Mouse (Mus musculus) CH12.LX (cell line): ENCODE measurements around the gene Wasf3. TPM values are rescaled to one million over a fixed set of nuclear protein-coding genes. Genes with fewer than 3 reads are reported as not detected.

Experiments
- DNase-seq: peaks from one replicate; pipeline ENCODE4 v3.0.0-alpha.2; 2013; ENCODE audit errors: extremely low read depth
- H3K27ac ChIP-seq: 2 replicates; pipeline ENCODE4 v1.5.1; 2012; ENCODE audit warnings: low read depth, mild to moderate bottlenecking, control low read depth, moderate library complexity; ENCODE audit not compliant: insufficient read depth
- H3K27me3 ChIP-seq: replicated peaks from 2 replicates; pipeline ENCODE3; 2012; ENCODE audit warnings: inconsistent platforms
- H3K36me3 ChIP-seq, 2 experiments: replicated peaks in 1 of 2; 2 replicates each; pipeline versions ENCODE3 to v1.6.1; 2012; ENCODE audit warnings: inconsistent platforms in 1 of 2, low read length in 1 of 2, mild to moderate bottlenecking in 1 of 2, mixed read lengths in 1 of 2, moderate library complexity in 1 of 2; ENCODE audit not compliant: control insufficient read depth in 1 of 2, insufficient read depth in 1 of 2
- H3K4me1 ChIP-seq, 2 experiments: 2 replicates each; pipeline ENCODE4 v1.6.1; 2012; ENCODE audit warnings: inconsistent platforms in 1 of 2, moderate library complexity in 1 of 2; ENCODE audit not compliant: insufficient read depth in 2 of 2, control insufficient read depth in 1 of 2
- H3K4me2 ChIP-seq: 2 replicates; pipeline ENCODE4 v1.6.1; 2012; ENCODE audit warnings: low read depth, mild to moderate bottlenecking, control low read depth; ENCODE audit not compliant: poor library complexity, insufficient read depth, severe bottlenecking
- H3K4me3 ChIP-seq, 3 experiments: fragments of 150-350 bp in 1 of 3; sonication (generic) in 1 of 3; replicated peaks in 1 of 3; 2 replicates each; pipeline versions ENCODE3 to v1.5.1; 2011 to 2012; ENCODE audit warnings: low read depth in 2 of 3, low read length in 2 of 3, mild to moderate bottlenecking in 2 of 3, moderate library complexity in 2 of 3, control low read depth in 1 of 3, improper control_type of control experiment in 1 of 3, inconsistent platforms in 1 of 3, mixed read lengths in 1 of 3; ENCODE audit not compliant: poor library complexity in 1 of 3
- H3K79me2 ChIP-seq: replicated peaks from 2 replicates; pipeline ENCODE4 v1.6.1; 2012; ENCODE audit warnings: mild to moderate bottlenecking, moderate library complexity; ENCODE audit not compliant: control insufficient read depth, poor library complexity, insufficient read depth, severe bottlenecking; ENCODE audit errors: extremely low read depth
- H3K9ac ChIP-seq: 2 replicates; pipeline ENCODE4 v1.6.1; 2012; ENCODE audit warnings: low read depth, mild to moderate bottlenecking, control low read depth, moderate library complexity; ENCODE audit not compliant: insufficient read depth
- H3K9me3 ChIP-seq: replicated peaks from 2 replicates; pipeline ENCODE3; 2012; ENCODE audit warnings: low read length, inconsistent platforms, mixed read lengths
- BHLHE40 ChIP-seq: IDR thresholded peaks from 2 replicates; pipeline ENCODE4 v1.6.1; 2011; ENCODE audit warnings: mild to moderate bottlenecking, low read depth, low read length, improper control_type of control experiment
- CHD2 ChIP-seq: IDR thresholded peaks from 2 replicates; pipeline ENCODE4 v1.6.1; 2011; ENCODE audit warnings: low read length, improper control_type of control experiment
- CTCF ChIP-seq, 2 experiments: IDR thresholded peaks in 1 of 2; conservative IDR thresholded peaks in 1 of 2; 2 replicates each; pipeline ENCODE4 v1.5.1; 2011 to 2012; ENCODE audit warnings: low read depth in 2 of 2, low read length in 2 of 2, improper control_type of control experiment in 1 of 2, inconsistent platforms in 1 of 2, mild to moderate bottlenecking in 1 of 2, moderate library complexity in 1 of 2
- EP300 ChIP-seq: IDR thresholded peaks from 2 replicates; pipeline ENCODE4 v1.6.1; 2011; ENCODE audit warnings: low read length, improper control_type of control experiment
- ETS1 ChIP-seq: conservative IDR thresholded peaks from 2 replicates; pipeline ENCODE4 v1.6.1; 2012; ENCODE audit warnings: low read depth, mild to moderate bottlenecking, inconsistent platforms, low read length, improper control_type of control experiment, moderate library complexity
- JUN ChIP-seq: IDR thresholded peaks from 2 replicates; pipeline ENCODE4 v1.6.1; 2011; ENCODE audit warnings: low read depth, mild to moderate bottlenecking, low read length, improper control_type of control experiment, moderate library complexity; ENCODE audit not compliant: insufficient read depth
- KAT2A ChIP-seq: IDR thresholded peaks from 2 replicates; pipeline ENCODE4 v1.6.1; 2012; ENCODE audit warnings: low read length, improper control_type of control experiment, inconsistent platforms; ENCODE audit not compliant: insufficient replicate concordance
- MAX ChIP-seq: IDR thresholded peaks from 2 replicates; pipeline ENCODE4 v1.6.1; 2011; ENCODE audit warnings: low read length, improper control_type of control experiment
- MEF2A ChIP-seq: IDR thresholded peaks from 2 replicates; pipeline ENCODE4 v1.6.1; 2014; ENCODE audit warnings: low read depth, mild to moderate bottlenecking, inconsistent platforms, low read length, improper control_type of control experiment, borderline replicate concordance
- NRF1 ChIP-seq: IDR thresholded peaks from 2 replicates; pipeline ENCODE4 v1.6.1; 2014; ENCODE audit warnings: low read depth, mild to moderate bottlenecking, inconsistent platforms, low read length, improper control_type of control experiment, moderate library complexity
- POLR2A ChIP-seq: IDR thresholded peaks from 2 replicates; pipeline ENCODE4 v1.6.1; 2011; ENCODE audit warnings: low read depth, mild to moderate bottlenecking, improper control_type of control experiment, low read length
- POLR2AphosphoS2 ChIP-seq: IDR thresholded peaks from 2 replicates; pipeline ENCODE4 v1.6.1; 2011; ENCODE audit warnings: low read depth, low read length, improper control_type of control experiment
- RAD21 ChIP-seq: IDR thresholded peaks from 2 replicates; pipeline ENCODE4 v1.6.1; 2011; ENCODE audit warnings: low read depth, mild to moderate bottlenecking, low read length, improper control_type of control experiment, moderate library complexity
- RCOR1 ChIP-seq: conservative IDR thresholded peaks from 2 replicates; pipeline ENCODE4 v1.6.1; 2012; ENCODE audit warnings: low read depth, mild to moderate bottlenecking, inconsistent platforms, low read length, improper control_type of control experiment
- SIN3A ChIP-seq: IDR thresholded peaks from 2 replicates; pipeline ENCODE4 v1.6.1; 2012; ENCODE audit warnings: low read length, improper control_type of control experiment, inconsistent platforms
- SMC3 ChIP-seq: IDR thresholded peaks from 2 replicates; pipeline ENCODE4 v1.6.1; 2011; ENCODE audit warnings: low read depth, low read length, improper control_type of control experiment
- UBTF ChIP-seq: IDR thresholded peaks from 2 replicates; pipeline ENCODE4 v1.6.1; 2012; ENCODE audit warnings: low read depth, mild to moderate bottlenecking, inconsistent platforms, low read length, improper control_type of control experiment, moderate library complexity
- USF2 ChIP-seq: conservative IDR thresholded peaks from 2 replicates; pipeline ENCODE4 v1.6.1; 2011; ENCODE audit warnings: low read depth, low read length, improper control_type of control experiment
- ZC3H11A ChIP-seq: IDR thresholded peaks from 2 replicates; pipeline ENCODE4 v1.6.1; 2012; ENCODE audit warnings: low read depth, mild to moderate bottlenecking, inconsistent platforms, low read length, improper control_type of control experiment
- ZKSCAN1 ChIP-seq: IDR thresholded peaks from 2 replicates; pipeline ENCODE4 v1.6.1; 2012; ENCODE audit warnings: low read depth, inconsistent platforms, low read length, improper control_type of control experiment, borderline replicate concordance
- ZMIZ1 ChIP-seq: IDR thresholded peaks from 2 replicates; pipeline ENCODE4 v1.6.1; 2012; ENCODE audit warnings: low read depth, mild to moderate bottlenecking, inconsistent platforms, low read length, improper control_type of control experiment
- dilution Hi-C: fragments of 300-500 bp; cut with MboI; formaldehyde crosslinking; loops from 2 replicates; pipeline ENCODE4 v1.14.3; 2020; ENCODE audit warnings: low sequenced_read_pairs; ENCODE audit not compliant: extremely low pct_unique_long_range_greater_than_20kb, extremely low pct_ligation_motif_present
- in situ Hi-C: fragments of 300-500 bp; cut with MboI; formaldehyde crosslinking; loops from 3 replicates; pipeline ENCODE4 v1.14.3; 2019; ENCODE audit warnings: low sequenced_read_pairs, low pct_ligation_motif_present, low pct_unique_long_range_greater_than_20kb, mixed read lengths
- polyA plus RNA-seq: library from polyadenylated mRNA; unstranded; fragments of >175 nt; gene quantifications from 2 replicates; pipeline ENCODE4 v1.2.1, GENCODE M21; 2012; ENCODE audit warnings: low read depth; ENCODE audit not compliant: insufficient read length
- total RNA-seq, 2 experiments: library from RNA; depleted of rRNA; stranded (reverse); fragments of 300-350 nt in 1 of 2; fragments of >200 nt in 1 of 2; gene quantifications; 2 replicates each; pipeline ENCODE4 v1.2.3; 2012 to 2014

Wasf3 gene
- total and polyA plus RNA-seq, 3 experiments: not detected

- dilution Hi-C loops (no loop called here), in situ Hi-C loops (no loop called here)
- Histone ChIP-seq H3K36me3 (no peaks in the 10 kb centered on the region), H3K4me1 (no peaks in the 10 kb centered on the region), H3K27ac (no peak overlapping the region), H3K4me2 (no peak overlapping the region), H3K27me3 (no peaks in the 10 kb centered on the region), H3K9me3 (peaks cover 12% of the 10 kb centered on the region), H3K79me2 (no peaks in the 10 kb centered on the region), H3K4me3 (no peak overlapping the region), H3K9ac (no peak overlapping the region)
- no peak for DNase-seq
- TF ChIP-seq MEF2A (no peak), POLR2A (no peak), JUN (no peak), BHLHE40 (no peak), UBTF (no peak), ETS1 (no peak), RCOR1 (no peak), RAD21 (no peak), EP300 (no peak), SIN3A (no peak), NRF1 (no peak)
These were observed 4.7 kb upstream of the Wasf3 start for GRCm38 (mm10) chr5:146380041-146380440.

DNA sequence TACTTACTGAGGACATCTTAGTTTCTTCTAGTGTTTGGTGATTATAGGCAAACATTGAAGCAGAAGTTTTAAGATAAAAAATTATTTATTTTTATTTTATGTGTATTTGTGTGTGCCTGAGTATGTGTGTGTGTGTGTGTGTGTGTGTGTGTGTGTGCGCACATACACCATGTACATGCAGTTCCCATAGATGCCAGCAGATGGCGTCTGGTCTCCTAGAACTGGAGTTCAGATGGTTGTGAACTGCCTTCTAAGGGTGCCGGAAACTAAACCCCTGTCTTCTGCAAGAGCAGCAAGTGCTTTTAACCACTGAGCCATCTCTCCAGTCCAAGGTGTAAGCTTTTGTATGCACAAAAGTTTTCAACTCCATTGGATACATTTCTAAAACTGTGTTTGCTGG is 2.5 kb upstream of the Wasf3 start:
- Histone ChIP-seq H3K27me3 (no peaks in the 10 kb centered on the region), H3K79me2 (no peaks in the 10 kb centered on the region), H3K4me2 (no peak overlapping the region), H3K36me3 (no peaks in the 10 kb centered on the region), H3K9me3 (peaks cover 20% of the 10 kb centered on the region), H3K4me1 (no peaks in the 10 kb centered on the region), H3K4me3 (no peak overlapping the region), H3K27ac (no peak overlapping the region), H3K9ac (no peak overlapping the region)
- DNase-seq: no peak
- in situ Hi-C loops: no loop called here
- dilution Hi-C loops: no loop called here
- TF ChIP-seq SMC3 (0 out of 2 replicates have a peak, but pooled peaks have one; percentile 19), MAX (no peak), CHD2 (no peak), UBTF (no peak), KAT2A (no peak), CTCF (conservative IDR thresholded peaks at IDR 0.05 in 1 of 2, IDR thresholded peaks at IDR 0.05 in 1 of 2; ENCODE audit: low read depth in 2 of 2, low read length in 2 of 2) (peak in 1 of 2 experiments; percentile 33; a peak in 1 of 4 replicates), RAD21 (no peak; the same call in 1 of the 2 replicates), ETS1 (no peak), ZKSCAN1 (no peak), POLR2AphosphoS2 (no peak), JUN (no peak), ZMIZ1 (no peak), ZC3H11A (no peak), USF2 (no peak)
